Mouse (Mus musculus): ENCODE results near the gene Hsd3b5. TPM values are rescaled to one million over a fixed set of nuclear protein-coding genes. Genes with fewer than 3 reads are reported as not detected.
"Not testable (repeated sequence)": the region's sequence is repeated elsewhere in the genome, so short reads cannot be mapped to it uniquely, and the experiment has no call there.

The Hsd3b5 gene
- polyA plus RNA-seq (2015; fragmentation: Nextera tagmentation; extraction: Ambion mirVana), result not detected in 2 replicates

DNA sequence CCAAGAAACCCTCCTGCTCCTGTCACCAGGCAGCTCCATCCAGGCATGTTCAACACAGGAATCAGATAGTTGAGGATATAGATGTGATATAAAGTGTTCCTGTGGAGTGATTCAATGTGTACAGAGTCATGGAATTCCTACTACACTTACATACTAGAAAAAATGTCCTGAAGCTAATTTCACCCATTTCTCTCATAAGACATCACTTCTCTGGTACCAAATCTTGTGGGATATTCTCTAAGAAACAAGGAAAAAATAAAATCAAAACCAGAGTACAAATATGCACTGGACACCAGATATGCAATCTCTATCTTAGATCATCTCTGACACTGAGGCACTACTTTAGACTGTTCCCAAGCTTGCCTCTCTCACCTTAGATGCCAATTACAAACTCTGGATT, at the start of gene Hsd3b5:
Hsd3b5 (minus strand) TSS at position 101 of the 400 bp plus-strand sequence.
- H3K27me3 ChIP-seq (replicated peaks; ENCODE audit: control insufficient read depth, insufficient read depth, low read length), result no peaks in the 10 kb centered on the region
- no peaks in the 10 kb centered on the region for H3K9me3 ChIP-seq (ENCODE audit: control insufficient read depth, low read length)
- H3K27ac ChIP-seq (ENCODE audit: low read length), result no peak within 1 kb of the TSS
- no peaks in the 10 kb centered on the region for H3K36me3 ChIP-seq (ENCODE audit: control insufficient read depth, insufficient read depth)
- H3K9ac ChIP-seq (replicated peaks; ENCODE audit: low read depth, low read length), result no peak within 1 kb of the TSS
- ATAC-seq, result no peak
- H3K4me3 ChIP-seq (replicated peaks; ENCODE audit: low read length), result no peak within 1 kb of the TSS
- no peak within 1 kb of the TSS for H3K4me2 ChIP-seq (ENCODE audit: low read length)
- no peaks in the 10 kb centered on the region for H3K4me1 ChIP-seq (replicated peaks; ENCODE audit: control insufficient read depth, insufficient read depth, low read length)

DNA sequence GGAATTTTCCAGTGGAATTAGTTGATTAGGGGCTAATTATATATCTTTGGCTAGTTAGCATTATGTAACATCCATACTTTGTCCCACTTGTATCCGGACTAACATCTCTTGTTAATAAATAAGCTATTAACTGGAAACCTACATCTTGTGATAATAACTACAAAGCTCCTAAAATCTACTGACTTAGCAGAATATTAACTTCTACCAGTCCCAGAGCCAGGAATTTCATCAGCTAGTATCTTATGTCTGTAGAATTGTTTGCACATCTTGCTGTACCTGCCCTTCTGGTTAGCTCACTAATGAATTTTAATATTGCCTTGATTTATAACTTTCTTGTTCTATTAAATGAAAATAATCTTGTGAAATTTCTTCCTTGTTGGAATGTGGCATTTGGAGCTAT, 5.1 kb upstream of the Hsd3b5 start:
- Histone ChIP-seq H3K36me3 (ENCODE audit: control insufficient read depth, insufficient read depth) (no peaks in the 10 kb centered on the region), H3K9ac (replicated peaks; ENCODE audit: low read depth, low read length) (no peak overlapping the region), H3K9me3 (ENCODE audit: control insufficient read depth, low read length) (no peaks in the 10 kb centered on the region), H3K4me3 (replicated peaks; ENCODE audit: low read length) (no peak overlapping the region), H3K27me3 (replicated peaks; ENCODE audit: control insufficient read depth, insufficient read depth, low read length) (no peaks in the 10 kb centered on the region), H3K4me1 (replicated peaks; ENCODE audit: control insufficient read depth, insufficient read depth, low read length) (no peaks in the 10 kb centered on the region), H3K27ac (ENCODE audit: low read length) (no peak overlapping the region), H3K4me2 (ENCODE audit: low read length) (no peak overlapping the region)
- ATAC-seq, result no peak
- 84% methylated on average over 1 of the region's 1 CpGs for WGBS

DNA sequence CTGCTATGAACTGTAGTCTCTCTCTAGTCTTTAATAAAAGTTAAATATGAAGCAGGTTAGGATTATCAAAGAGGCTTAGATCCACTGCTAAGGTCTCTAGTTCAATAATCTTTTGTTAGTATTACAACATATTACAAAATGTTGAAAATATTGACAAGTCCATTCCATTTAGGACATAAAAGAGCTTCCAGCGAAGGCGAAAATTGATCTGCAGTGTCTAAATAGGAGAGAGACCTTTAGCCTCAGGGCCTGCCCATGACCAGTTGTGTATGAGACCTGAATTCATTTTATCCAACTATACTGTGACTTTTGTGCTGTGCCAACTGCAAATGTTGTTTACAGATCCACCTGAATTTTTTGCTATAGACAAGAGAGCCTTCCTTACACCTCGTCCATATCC, 419 bp downstream of the Hsd3b5 start:
- Histone ChIP-seq H3K36me3 (ENCODE audit: control insufficient read depth, insufficient read depth) (no peaks in the 10 kb centered on the region), H3K27ac (ENCODE audit: low read length) (no peak overlapping the region), H3K4me1 (replicated peaks; ENCODE audit: control insufficient read depth, insufficient read depth, low read length) (no peaks in the 10 kb centered on the region), H3K9ac (replicated peaks; ENCODE audit: low read depth, low read length) (no peak overlapping the region), H3K27me3 (replicated peaks; ENCODE audit: control insufficient read depth, insufficient read depth, low read length) (no peaks in the 10 kb centered on the region), H3K4me2 (ENCODE audit: low read length) (no peak overlapping the region), H3K9me3 (ENCODE audit: control insufficient read depth, low read length) (no peaks in the 10 kb centered on the region), H3K4me3 (replicated peaks; ENCODE audit: low read length) (no peak overlapping the region)
- ATAC-seq, result no peak
- WGBS, result 91% methylated on average over 3 of the region's 3 CpGs

DNA sequence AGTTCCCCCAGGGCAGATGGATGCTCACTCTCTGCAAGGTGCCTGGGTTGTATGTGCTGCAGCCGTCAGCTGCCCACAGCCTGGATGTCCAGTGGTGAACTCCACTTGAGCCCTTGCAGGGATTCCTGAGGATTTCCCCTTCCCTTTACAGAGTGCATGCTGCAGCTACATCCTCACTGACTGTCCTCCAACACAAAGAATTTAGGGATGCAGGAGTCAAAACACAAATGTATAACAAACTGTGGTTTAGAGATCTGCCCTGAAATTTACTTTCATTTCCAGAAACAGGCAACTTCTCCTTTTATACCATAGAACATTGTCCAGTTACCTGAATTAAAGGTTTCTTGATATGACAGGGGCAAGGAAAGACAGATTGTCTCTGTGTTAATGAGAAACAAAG, 13.3 kb downstream of the Hsd3b5 start:
- not testable (repeated sequence) for H3K4me3 ChIP-seq (replicated peaks; ENCODE audit: low read length); H3K27ac ChIP-seq (ENCODE audit: low read length); H3K4me2 ChIP-seq (ENCODE audit: low read length); H3K4me1 ChIP-seq (replicated peaks; ENCODE audit: control insufficient read depth, insufficient read depth, low read length); H3K9me3 ChIP-seq (ENCODE audit: control insufficient read depth, low read length); H3K27me3 ChIP-seq (replicated peaks; ENCODE audit: control insufficient read depth, insufficient read depth, low read length); ATAC-seq; H3K36me3 ChIP-seq (ENCODE audit: control insufficient read depth, insufficient read depth); H3K9ac ChIP-seq (replicated peaks; ENCODE audit: low read depth, low read length)
- 93% methylated on average over 1 of the region's 1 CpGs for WGBS

DNA sequence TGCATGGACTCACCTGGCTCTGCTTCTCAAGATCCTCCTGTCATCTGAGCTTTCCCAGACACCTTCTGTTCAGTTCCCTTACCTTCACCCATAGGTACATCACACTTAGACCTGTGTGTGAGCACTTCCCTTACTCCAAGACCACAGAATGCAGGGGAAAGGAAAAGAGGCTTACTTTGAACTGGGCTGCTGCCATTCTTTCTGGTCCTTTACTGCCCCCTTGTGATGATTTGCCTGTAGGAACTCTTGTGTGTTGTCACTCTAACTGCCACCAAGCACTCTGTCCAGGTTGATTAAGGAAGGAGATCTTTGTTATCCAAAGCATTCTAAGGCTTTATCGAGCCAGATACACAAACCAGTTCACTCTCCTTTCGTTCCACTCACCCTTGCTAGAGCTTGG, 13.8 kb downstream of the Hsd3b5 start:
- not testable (repeated sequence) for H3K27me3 ChIP-seq (replicated peaks; ENCODE audit: control insufficient read depth, insufficient read depth, low read length); H3K4me3 ChIP-seq (replicated peaks; ENCODE audit: low read length); H3K9me3 ChIP-seq (ENCODE audit: control insufficient read depth, low read length); H3K9ac ChIP-seq (replicated peaks; ENCODE audit: low read depth, low read length); H3K36me3 ChIP-seq (ENCODE audit: control insufficient read depth, insufficient read depth); H3K4me1 ChIP-seq (replicated peaks; ENCODE audit: control insufficient read depth, insufficient read depth, low read length); H3K27ac ChIP-seq (ENCODE audit: low read length); H3K4me2 ChIP-seq (ENCODE audit: low read length)
- ATAC-seq, result 0 out of 2 replicates have a peak, but pooled peaks have one; percentile 50
- 10% methylated on average over 2 of the region's 2 CpGs for WGBS

DNA sequence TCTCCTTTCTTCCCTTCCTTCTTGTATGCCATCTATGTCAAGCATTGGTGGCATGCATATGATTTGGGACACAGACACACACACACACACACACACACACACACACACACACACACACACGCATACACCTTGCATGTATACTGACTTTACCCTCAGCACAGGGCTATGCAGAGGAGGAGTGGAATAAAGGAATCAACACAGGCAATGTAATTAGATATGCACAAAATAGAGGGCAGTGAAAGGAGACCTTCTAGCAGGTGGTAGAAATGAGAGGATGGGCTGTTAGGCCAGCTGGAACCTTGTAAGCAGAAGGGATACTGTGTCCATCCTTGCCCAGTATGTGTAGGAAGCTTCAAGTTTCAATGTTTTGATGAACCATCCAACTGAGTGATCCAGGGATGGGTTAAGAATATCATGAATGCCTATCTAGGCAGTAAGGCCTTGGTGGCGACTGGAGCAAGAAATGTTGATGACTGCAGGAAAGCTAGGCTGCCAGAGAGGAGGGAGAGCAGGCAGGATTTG, 15.6 kb downstream of the Hsd3b5 start:
- WGBS, result 60% methylated on average over 2 of the region's 2 CpGs
- H3K4me2 ChIP-seq (ENCODE audit: low read length); H3K36me3 ChIP-seq (ENCODE audit: control insufficient read depth, insufficient read depth); H3K27ac ChIP-seq (ENCODE audit: low read length); H3K4me1 ChIP-seq (replicated peaks; ENCODE audit: control insufficient read depth, insufficient read depth, low read length); H3K9me3 ChIP-seq (ENCODE audit: control insufficient read depth, low read length); ATAC-seq; H3K9ac ChIP-seq (replicated peaks; ENCODE audit: low read depth, low read length); H3K4me3 ChIP-seq (replicated peaks; ENCODE audit: low read length); H3K27me3 ChIP-seq (replicated peaks; ENCODE audit: control insufficient read depth, insufficient read depth, low read length): not testable (repeated sequence)

DNA sequence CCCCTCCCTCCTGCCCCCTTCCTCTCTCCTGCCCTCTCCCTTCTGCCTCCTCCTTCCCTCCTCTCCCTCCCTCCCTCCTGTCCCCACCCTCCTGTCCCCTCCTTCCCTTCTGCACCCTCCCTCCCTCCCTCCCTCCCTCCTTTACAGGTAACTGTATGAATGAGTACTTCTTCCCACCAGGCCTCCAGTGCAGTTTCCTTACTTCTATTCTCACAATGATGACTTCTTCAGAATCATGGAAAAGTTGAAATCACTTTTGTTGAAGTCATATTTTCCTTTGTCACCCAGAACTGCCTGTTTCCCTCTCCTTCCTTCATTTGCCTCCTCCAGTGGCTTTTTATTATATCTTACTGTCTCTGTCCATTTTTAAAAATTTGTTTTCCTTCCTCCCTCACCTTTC, 16.1 kb downstream of the Hsd3b5 start:
- Histone ChIP-seq H3K4me3 (replicated peaks; ENCODE audit: low read length) (no peak overlapping the region), H3K4me2 (ENCODE audit: low read length) (no peak overlapping the region), H3K9ac (replicated peaks; ENCODE audit: low read depth, low read length) (no peak overlapping the region), H3K9me3 (ENCODE audit: control insufficient read depth, low read length) (no peaks in the 10 kb centered on the region), H3K27me3 (replicated peaks; ENCODE audit: control insufficient read depth, insufficient read depth, low read length) (no peaks in the 10 kb centered on the region), H3K27ac (ENCODE audit: low read length) (no peak overlapping the region), H3K4me1 (replicated peaks; ENCODE audit: control insufficient read depth, insufficient read depth, low read length) (no peaks in the 10 kb centered on the region), H3K36me3 (ENCODE audit: control insufficient read depth, insufficient read depth) (no peaks in the 10 kb centered on the region)
- ATAC-seq, result no peak

DNA sequence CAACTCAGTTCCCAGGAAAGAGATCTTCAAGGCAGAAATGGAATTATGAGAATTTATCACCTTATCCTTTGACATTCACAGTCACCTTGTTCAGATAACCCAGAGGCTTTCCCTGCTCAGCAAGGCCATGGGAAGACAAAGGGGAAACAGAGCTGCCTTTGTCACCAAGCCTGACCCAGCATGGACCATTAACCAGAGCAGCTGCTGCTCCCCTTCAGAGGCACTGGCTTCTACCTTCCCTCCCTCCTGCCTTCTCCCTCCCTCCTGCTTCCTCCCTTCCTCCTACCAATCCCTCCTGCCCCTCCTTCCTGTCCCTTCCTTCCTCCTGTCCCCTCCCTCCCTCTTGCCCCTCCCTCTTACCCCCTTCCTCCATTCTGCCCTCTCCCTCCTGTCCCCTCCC, 16.5 kb downstream of the Hsd3b5 start:
- H3K4me2 ChIP-seq (ENCODE audit: low read length); H3K4me1 ChIP-seq (replicated peaks; ENCODE audit: control insufficient read depth, insufficient read depth, low read length); H3K36me3 ChIP-seq (ENCODE audit: control insufficient read depth, insufficient read depth); H3K9me3 ChIP-seq (ENCODE audit: control insufficient read depth, low read length); H3K27me3 ChIP-seq (replicated peaks; ENCODE audit: control insufficient read depth, insufficient read depth, low read length); H3K27ac ChIP-seq (ENCODE audit: low read length); ATAC-seq; H3K4me3 ChIP-seq (replicated peaks; ENCODE audit: low read length); H3K9ac ChIP-seq (replicated peaks; ENCODE audit: low read depth, low read length): not testable (repeated sequence)

DNA sequence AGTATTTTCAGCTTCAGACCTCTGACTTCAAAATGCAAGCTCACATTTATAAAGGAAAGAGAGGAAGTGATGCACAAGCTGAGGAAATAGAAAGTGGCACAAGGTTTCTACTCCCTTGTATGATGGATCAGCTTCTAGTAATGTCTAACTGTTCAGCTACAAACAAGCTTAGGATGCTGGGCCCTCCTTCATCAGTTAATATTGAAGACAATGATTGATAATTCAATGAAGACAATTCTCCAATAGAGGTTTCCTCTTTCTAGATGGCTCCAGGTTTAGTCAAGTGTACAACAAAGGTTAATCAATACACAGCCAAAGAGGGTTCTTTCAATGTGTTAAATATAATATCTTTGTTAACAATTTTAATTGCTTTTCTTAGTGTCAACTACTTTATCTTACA, 41.3 kb downstream of the Hsd3b5 start, which contains the start of gene Gm10681:
Gm10681 (minus strand) TSS at position 101 of the 400 bp plus-strand sequence.
- Histone ChIP-seq H3K4me1 (replicated peaks; ENCODE audit: control insufficient read depth, insufficient read depth, low read length) (no peaks in the 10 kb centered on the region), H3K9ac (replicated peaks; ENCODE audit: low read depth, low read length) (no peak within 1 kb of the TSS), H3K36me3 (ENCODE audit: control insufficient read depth, insufficient read depth) (no peaks in the 10 kb centered on the region), H3K4me2 (ENCODE audit: low read length) (no peak within 1 kb of the TSS), H3K4me3 (replicated peaks; ENCODE audit: low read length) (no peak within 1 kb of the TSS), H3K27ac (ENCODE audit: low read length) (no peak within 1 kb of the TSS), H3K9me3 (ENCODE audit: control insufficient read depth, low read length) (no peaks in the 10 kb centered on the region), H3K27me3 (replicated peaks; ENCODE audit: control insufficient read depth, insufficient read depth, low read length) (no peaks in the 10 kb centered on the region)
- ATAC-seq, result no peak

DNA sequence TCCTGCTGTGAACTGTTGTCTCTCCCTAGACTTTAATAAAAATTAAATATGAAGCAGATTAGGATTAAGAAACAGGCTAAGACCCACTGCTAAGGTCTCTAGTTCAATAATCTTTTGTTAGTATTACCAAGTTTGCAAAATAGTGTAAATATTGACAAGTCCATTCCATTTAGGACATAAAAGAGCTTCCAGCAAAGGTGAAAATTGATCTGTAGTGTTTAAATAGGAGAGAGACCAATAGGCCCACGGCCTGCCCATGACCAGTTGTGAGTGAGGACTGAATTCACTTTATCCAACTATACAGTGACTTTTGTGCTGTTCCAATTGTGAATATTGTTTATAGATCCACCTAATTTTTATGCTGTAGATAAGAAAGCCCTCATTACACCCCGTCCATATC, 42.3 kb downstream of the Hsd3b5 start:
- Histone ChIP-seq H3K36me3 (ENCODE audit: control insufficient read depth, insufficient read depth) (no peaks in the 10 kb centered on the region), H3K27me3 (replicated peaks; ENCODE audit: control insufficient read depth, insufficient read depth, low read length) (no peaks in the 10 kb centered on the region), H3K4me1 (replicated peaks; ENCODE audit: control insufficient read depth, insufficient read depth, low read length) (no peaks in the 10 kb centered on the region), H3K4me2 (ENCODE audit: low read length) (no peak overlapping the region), H3K4me3 (replicated peaks; ENCODE audit: low read length) (no peak overlapping the region), H3K9ac (replicated peaks; ENCODE audit: low read depth, low read length) (no peak overlapping the region), H3K27ac (ENCODE audit: low read length) (no peak overlapping the region), H3K9me3 (ENCODE audit: control insufficient read depth, low read length) (no peaks in the 10 kb centered on the region)
- 85% methylated on average over 2 of the region's 2 CpGs for WGBS
- no peak for ATAC-seq
